Mouse (Mus musculus): ENCODE measurements at regions not wholly inside any gene's neighbourhood (a gene's known extent, or its start where the extent isn't known, plus 50 kb on each side); places are given as distances from the start of the nearest gene placed in this dataset.

GRCm38 (mm10) chr1:153601928-153602631, 50.7 kb upstream of the Rgs8 start:
- DNase-seq = peak in 1 of 2 experiments; percentile 19

GRCm38 (mm10) chr1:153602632-153602965, 50.2 kb upstream of the Rgs8 start:
- DNase-seq = no peak
